Comparison of ENCODE assay signal across 29 mouse cellular contexts in genomic region chr2:103387881-103388280, GRCm38 (mm10). TPM values are rescaled to one million over a fixed set of nuclear protein-coding genes. Genes with fewer than 3 reads are reported as not detected.
"Had no signal": no experiment of that assay in that cellular context is flagged by ENCODE, and none has a peak within 500 bp of the region (broad histone marks: within the 10 kb centered on the region; RNA-seq: fewer than 3 reads in every experiment).

No protein-coding gene starts in this region.

- H3K4me1 ChIP-seq: intestine, embryonic 15.5 days; limb, embryonic 10.5 days had no signal

- DNase-seq: forebrain, postnatal 0 days; gastrocnemius, adult 2 months; gastrocnemius, postnatal 10 days; gastrocnemius, postnatal 25 days; heart, adult 18-20 months; heart, postnatal 10 days; heart, postnatal 4 days; kidney, adult 18-20 months; kidney, adult 8-10 months; kidney, postnatal 10 days; kidney, postnatal 25 days; kidney, postnatal 4 days had no signal

- H3K4me3 ChIP-seq: forebrain, embryonic 15.5 days; gastrocnemius, adult 2 months; hindbrain, embryonic 10.5 days; hindbrain, embryonic 12.5 days; intestine, embryonic 15.5 days; layer of hippocampus, adult 2 months; left cerebral cortex, adult 2 months; limb, embryonic 10.5 days; limb, embryonic 12.5 days had no signal

RNA-seq across cellular contexts. Expression of gene Elf5, which starts 23.6 kb away (rescaled TPM):
- total RNA-seq: forebrain, postnatal 0 days; gastrocnemius, adult 2 months; gastrocnemius, postnatal 10 days; gastrocnemius, postnatal 25 days; gastrocnemius, postnatal 4 days; granulocyte monocyte progenitor cell, adult 5-6 weeks; heart, adult 18-20 months; heart, adult 8-10 months; heart, postnatal 10 days; heart, postnatal 25 days; heart, postnatal 4 days had no signal
- polyA plus RNA-seq: forebrain, embryonic 15.5 days; forebrain, postnatal 0 days; heart, embryonic 11.5 days; hindbrain, embryonic 10.5 days; hindbrain, embryonic 12.5 days; hindbrain, embryonic 14.5 days; hindbrain, embryonic 16.5 days; inflammation-experienced regulatory T-cells, adult 6 months; intestine, postnatal 0 days; limb, embryonic 12.5 days had no signal
